Mouse (Mus musculus) gonadal fat pad, adult 2 months (tissue): ENCODE measurements around the gene Tcf19. TPM values are rescaled to one million over a fixed set of nuclear protein-coding genes. Genes with fewer than 3 reads are reported as not detected.
"Not testable (repeated sequence)": the region's sequence is repeated elsewhere in the genome, so short reads cannot be mapped to it uniquely, and the experiment has no call there.

Source experiments
- DNase-seq: peaks from one replicate; pipeline ENCODE4 v3.0.0-alpha.2; 2012; ENCODE audit warnings: low read depth
- polyA plus RNA-seq: library from polyadenylated mRNA; depleted of rRNA; stranded (reverse); fragments of >200 nt; gene quantifications from 2 replicates; pipeline ENCODE4 v1.2.3, GENCODE M21; 2012; rRNA removed

The Tcf19 gene
- polyA plus RNA-seq, 1 experiment = 7.4 TPM

DNA sequence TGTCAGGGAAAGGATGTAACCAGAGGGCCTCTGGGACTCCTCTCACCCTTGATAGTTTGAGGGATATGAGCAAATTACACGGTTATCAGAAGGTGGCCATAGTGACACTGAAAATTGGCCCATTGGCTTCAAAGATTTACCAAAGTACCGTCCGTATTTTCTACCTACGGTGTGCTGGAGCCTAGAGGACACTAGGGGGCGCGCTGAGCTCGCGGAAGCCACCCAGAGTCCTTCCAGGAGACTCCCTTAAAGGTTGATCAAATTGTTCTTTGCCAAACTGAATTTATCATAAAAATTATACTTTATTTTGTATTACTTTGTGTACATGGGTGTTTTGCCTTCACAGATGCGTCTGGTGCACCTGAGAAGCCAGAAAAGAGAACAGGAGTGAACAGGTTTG lies 32.6 kb downstream of the Tcf19 start:
- no peak for DNase-seq

DNA sequence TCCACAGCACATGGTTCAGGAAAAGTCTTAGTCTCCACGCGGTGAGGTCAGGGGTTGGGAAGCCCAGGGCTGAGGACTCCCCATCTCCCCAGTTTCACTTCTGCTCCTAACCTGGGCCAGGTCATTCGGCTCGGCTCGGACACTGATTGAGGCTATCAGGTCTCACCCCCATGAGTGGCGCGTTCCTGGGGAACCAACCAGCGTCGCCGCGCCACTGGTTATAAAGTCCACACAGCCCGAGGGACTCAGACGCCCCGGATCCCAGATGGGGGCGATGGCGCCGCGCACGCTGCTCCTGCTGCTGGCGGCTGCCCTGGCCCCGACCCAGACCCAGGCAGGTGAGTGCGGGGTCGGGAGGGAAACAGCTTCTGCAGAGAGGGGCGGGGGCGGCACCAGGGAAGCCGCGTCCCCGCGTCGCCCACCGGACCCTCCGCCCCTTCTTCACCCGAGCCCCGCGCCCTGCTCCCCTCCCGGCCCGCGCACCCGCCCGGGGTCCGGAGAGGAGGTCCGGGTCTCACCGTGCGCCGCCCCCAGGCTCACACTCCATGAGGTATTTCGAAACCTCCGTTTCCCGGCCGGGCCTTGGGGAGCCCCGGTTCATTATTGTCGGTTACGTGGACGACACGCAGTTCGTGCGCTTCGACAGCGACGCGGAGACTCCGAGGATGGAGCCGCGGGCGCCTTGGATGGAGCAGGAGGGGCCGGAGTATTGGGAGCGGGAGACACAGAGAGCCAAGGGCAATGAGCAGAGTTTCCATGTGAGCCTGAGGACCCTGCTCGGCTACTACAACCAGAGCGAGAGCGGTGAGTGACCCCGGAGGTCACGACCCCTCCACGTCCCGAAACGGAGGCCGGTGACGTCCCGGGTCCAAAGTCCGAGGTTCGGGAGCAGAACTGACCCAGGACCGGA lies 46.5 kb downstream of the Tcf19 start, which contains the start of gene H2-Q10:
H2-Q10 (plus strand) TSS at position 248 of the 910 bp plus-strand sequence.
- DNase-seq = no peak

DNA sequence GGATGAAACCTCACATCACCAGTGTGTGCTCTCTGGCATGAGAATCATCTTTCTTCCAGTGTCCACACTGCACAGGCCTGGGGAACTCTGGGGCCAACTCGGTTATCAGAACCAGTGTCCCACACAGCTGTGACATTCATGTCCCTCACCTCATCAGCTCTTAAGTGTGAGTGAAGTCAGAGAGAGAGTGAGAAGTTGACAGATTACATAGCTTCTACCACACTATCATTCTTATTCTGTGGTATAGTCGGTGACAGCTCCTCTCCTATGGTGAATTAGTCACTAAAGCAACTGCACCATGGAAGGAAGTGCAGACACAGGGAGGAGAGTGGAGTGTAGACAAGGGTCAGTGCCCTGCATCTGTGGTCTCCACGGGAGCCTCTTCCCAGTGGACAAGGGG lies 47.7 kb downstream of the Tcf19 start:
- not testable (repeated sequence) for DNase-seq

DNA sequence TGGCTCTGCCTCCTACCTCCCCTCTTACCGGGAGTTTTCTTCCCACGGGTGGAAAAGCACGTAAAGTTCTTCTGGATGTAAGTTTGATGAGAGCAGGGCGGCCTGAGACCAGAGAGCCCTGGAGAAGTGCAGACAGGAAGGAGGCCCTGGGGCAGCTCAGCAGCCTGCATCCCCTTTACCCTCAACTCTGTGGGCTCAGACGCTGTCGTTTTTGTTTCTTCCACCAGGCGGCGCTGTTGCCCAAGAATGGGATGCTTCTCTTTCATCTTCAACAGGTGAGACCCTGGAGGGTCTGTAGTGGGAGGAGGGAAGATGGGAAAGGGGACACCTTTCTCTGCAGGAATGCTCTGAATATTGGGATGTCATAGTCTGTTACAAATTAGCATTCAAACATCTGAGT lies 51.0 kb downstream of the Tcf19 start:
- not testable (repeated sequence) for DNase-seq

Other genes with a start within 250 kb of the Tcf19 start
- gene H2-Q1, start 196.4 kb downstream of the Tcf19 start, polyA plus RNA-seq = 0.04 and 0.05 TPM in 2 replicates
- gene H2-Q2, start 174.6 kb downstream of the Tcf19 start, polyA plus RNA-seq = 2.1 and 2.3 TPM in 2 replicates
- gene H2-Q4, start 137.2 kb downstream of the Tcf19 start, polyA plus RNA-seq = 40.4 and 55.1 TPM in 2 replicates
- gene H2-Q6, start 92.0 kb downstream of the Tcf19 start, polyA plus RNA-seq = 18.6 and 33.9 TPM in 2 replicates
- gene H2-Q7, start 77.7 kb downstream of the Tcf19 start, polyA plus RNA-seq = 40.0 and 56.7 TPM in 2 replicates
- 9.1 and 10.8 TPM in 2 replicates for gene H2-Q10, start 46.7 kb downstream of the Tcf19 start, polyA plus RNA-seq
- 0.11 TPM in 1 of 2 replicates, not detected in the other for gene Pou5f1, start 10.8 kb downstream of the Tcf19 start, polyA plus RNA-seq
- gene Cchcr1, start 276 bp upstream of the Tcf19 start, polyA plus RNA-seq = 6.2 and 6.8 TPM in 2 replicates
- gene Psors1c2, start 16.4 kb upstream of the Tcf19 start, polyA plus RNA-seq = 0.15 TPM in 1 of 2 replicates, not detected in the other
- 37.0 and 43.5 TPM in 2 replicates for gene Cdsn, start 35.3 kb upstream of the Tcf19 start, polyA plus RNA-seq
- gene 2300002M23Rik, start 50.6 kb upstream of the Tcf19 start, polyA plus RNA-seq = 1.3 and 7.4 TPM in 2 replicates
- 0.89 and 1.1 TPM in 2 replicates for gene Sfta2, start 84.7 kb upstream of the Tcf19 start, polyA plus RNA-seq
- 0.76 and 6.3 TPM in 2 replicates for gene Gm9573, start 109.8 kb upstream of the Tcf19 start, polyA plus RNA-seq
- not detected in 2 replicates for gene Mucl3, start 126.9 kb upstream of the Tcf19 start, polyA plus RNA-seq
- 16.6 and 21.5 TPM in 2 replicates for gene Vars2, start 150.8 kb upstream of the Tcf19 start, polyA plus RNA-seq
- gene Gtf2h4, start 156.9 kb upstream of the Tcf19 start, polyA plus RNA-seq = 20.0 and 24.3 TPM in 2 replicates
- 53.2 and 61.8 TPM in 2 replicates for gene Ddr1, start 187.8 kb upstream of the Tcf19 start, polyA plus RNA-seq